Mouse (Mus musculus): ENCODE data around the gene Tmcc1.

DNA sequence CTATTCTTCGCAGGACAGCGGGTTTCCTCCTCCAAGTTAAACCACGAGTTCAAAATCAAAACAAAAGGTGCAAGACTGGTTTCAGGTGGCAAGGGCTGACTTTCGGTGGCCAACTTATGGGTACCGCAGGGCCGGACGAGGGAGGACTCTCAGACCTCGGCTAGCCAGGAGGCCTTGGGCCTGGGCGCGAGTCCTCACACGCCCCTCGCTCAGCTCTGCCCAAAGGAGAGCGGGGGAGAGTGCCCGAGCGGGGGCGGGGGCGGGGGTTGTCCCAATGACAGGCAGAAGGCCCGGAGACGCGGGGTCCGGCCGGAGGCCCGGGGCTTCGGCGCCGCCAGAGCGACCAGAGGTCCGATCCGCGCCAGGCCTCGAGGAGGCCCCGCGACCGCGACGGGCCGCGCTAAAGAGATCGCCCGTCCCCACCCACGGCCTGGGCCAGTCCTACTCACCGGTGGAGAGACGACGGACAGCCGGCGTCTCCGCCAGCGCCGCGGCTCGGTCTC lies 426 bp downstream of the Tmcc1 start:
- TF ChIP-seq POLR2A (IDR thresholded peaks at IDR 0.05; ENCODE audit: insufficient read depth, low read length) (no peak), CTCF (IDR thresholded peaks at IDR 0.05; ENCODE audit: low read depth, low read length) (no peak), EP300 (IDR thresholded peaks at IDR 0.05; ENCODE audit: insufficient read depth, low read depth, low read length) (no peak)
